In genomic region chr15:88505491-88506119, GRCm38 (mm10) we compare ENCODE assay signal across 24 mouse cellular contexts.
DNase-seq lines count a peak whose midpoint lies in the region; ATAC-seq lines count a peak whose summit lies in the region.
"Had no signal": no experiment of that assay in that cellular context is flagged by ENCODE, and none has a peak within 500 bp of the region (broad histone marks: within the 10 kb centered on the region; RNA-seq: fewer than 3 reads in every experiment).

No protein-coding gene starts in this region.

- H3K4me2 ChIP-seq in hindbrain, embryonic 14.5 days (replicated peaks), result no peak overlapping the region
- H3K4me2 ChIP-seq in hindbrain, embryonic 11.5 days (replicated peaks; ENCODE audit: low read depth, low read length), result no peak overlapping the region
- H3K4me2 ChIP-seq: embryonic facial prominence, embryonic 15.5 days; forebrain, embryonic 15.5 days; heart, embryonic 11.5 days; heart, embryonic 15.5 days had no signal

- no peak; the same call in 1 of the 2 replicates for ATAC-seq in hindbrain, embryonic 14.5 days (ENCODE audit: low FRiP score)
- no peak for ATAC-seq in hindbrain, embryonic 11.5 days (ENCODE audit: low FRiP score)
- ATAC-seq: CD4-positive, CD25-positive, alpha-beta regulatory T cell, adult 4 months; forebrain, embryonic 15.5 days had no signal

- H3K9me3 ChIP-seq in hindbrain, embryonic 14.5 days (ENCODE audit: control insufficient read depth, low read length), result no peaks in the 10 kb centered on the region
- no peaks in the 10 kb centered on the region for H3K9me3 ChIP-seq in hindbrain, embryonic 11.5 days (ENCODE audit: control insufficient read depth, low read length)
- H3K9me3 ChIP-seq: embryonic facial prominence, embryonic 15.5 days; forebrain, embryonic 10.5 days; forebrain, embryonic 15.5 days; heart, embryonic 15.5 days had no signal

- no peak overlapping the region for H3K27ac ChIP-seq in hindbrain, embryonic 14.5 days
- H3K27ac ChIP-seq in hindbrain, embryonic 11.5 days (ENCODE audit: low read depth, low read length), result no peak overlapping the region
- H3K27ac ChIP-seq: embryonic facial prominence, embryonic 15.5 days; forebrain, embryonic 10.5 days; forebrain, embryonic 15.5 days; heart, adult 2 months; heart, embryonic 15.5 days had no signal

- H3K4me1 ChIP-seq in hindbrain, embryonic 14.5 days (replicated peaks; ENCODE audit: control insufficient read depth, insufficient read depth, low read length), result no peaks in the 10 kb centered on the region
- no peaks in the 10 kb centered on the region for H3K4me1 ChIP-seq in hindbrain, embryonic 11.5 days (replicated peaks; ENCODE audit: control insufficient read depth, insufficient read depth, low read length)
- H3K4me1 ChIP-seq: embryonic facial prominence, embryonic 15.5 days; forebrain, embryonic 10.5 days; heart, embryonic 15.5 days had no signal

- no peaks in the 10 kb centered on the region for H3K27me3 ChIP-seq in hindbrain, embryonic 14.5 days (ENCODE audit: control insufficient read depth, insufficient read depth, low read length)
- no peaks in the 10 kb centered on the region for H3K27me3 ChIP-seq in hindbrain, embryonic 11.5 days (ENCODE audit: control insufficient read depth, insufficient read depth, low read length)
- H3K27me3 ChIP-seq: embryonic facial prominence, embryonic 15.5 days; forebrain, embryonic 15.5 days; heart, embryonic 15.5 days had no signal

- no peak overlapping the region for H3K4me3 ChIP-seq in hindbrain, embryonic 14.5 days (replicated peaks; ENCODE audit: low read length)
- no peak overlapping the region for H3K4me3 ChIP-seq in hindbrain, embryonic 11.5 days (ENCODE audit: low read depth, low read length)
- H3K4me3 ChIP-seq: embryonic facial prominence, embryonic 15.5 days; erythroblast, embryonic 14.5 days; forebrain, embryonic 10.5 days; forebrain, embryonic 15.5 days; heart, adult 2 months; heart, embryonic 15.5 days had no signal

- no peaks in the 10 kb centered on the region for H3K36me3 ChIP-seq in hindbrain, embryonic 14.5 days (replicated peaks; ENCODE audit: control insufficient read depth, insufficient read depth)
- H3K36me3 ChIP-seq in hindbrain, embryonic 11.5 days (ENCODE audit: control insufficient read depth, insufficient read depth, low read length), result no peaks in the 10 kb centered on the region
- H3K36me3 ChIP-seq: embryonic facial prominence, embryonic 15.5 days; forebrain, embryonic 10.5 days; forebrain, embryonic 15.5 days; G1E; heart, embryonic 15.5 days had no signal

- peak; percentile 20 for DNase-seq in cerebellum, adult 9-11 months
- DNase-seq in cerebellum, adult 9-10 months, result no peak
- peak; percentile 52 for DNase-seq in hindbrain, embryonic 14.5 days (ENCODE audit: low spot score)
- DNase-seq in hindbrain, embryonic 11.5 days (ENCODE audit: low spot score), result no peak
- peak; percentile 61 for DNase-seq in left cerebral cortex, postnatal 4 days
- DNase-seq in left cerebral cortex, adult 18-20 months (ENCODE audit: low spot score in 2 of 2), result no peak
- peak; percentile 18 for DNase-seq in retina, postnatal 1 day
- no peak for DNase-seq in retina, embryonic 14.5 days (ENCODE audit: low spot score)
- DNase-seq: adrenal gland, postnatal 10 days; B cell, adult 2 months; cerebellum, adult 8-10 months; embryo, embryonic 11 days; gastrocnemius, postnatal 10 days; heart, postnatal 14 days; kidney, adult 11 months had no signal

- intact Hi-C loops in left cerebral cortex, postnatal 4 days (cut with DNase I), result no loop called here

- WGBS in hindbrain, embryonic 14.5 days, result 44% methylated on average over 13 of the region's 13 CpGs
- WGBS in hindbrain, embryonic 11.5 days, result 82% methylated on average over 13 of the region's 13 CpGs

- no peak overlapping the region for H3K9ac ChIP-seq in hindbrain, embryonic 14.5 days
- H3K9ac ChIP-seq in hindbrain, embryonic 11.5 days (ENCODE audit: low read depth, low read length), result no peak overlapping the region
- H3K9ac ChIP-seq: embryonic facial prominence, embryonic 15.5 days; forebrain, embryonic 15.5 days; heart, embryonic 15.5 days had no signal

Comparison
In these comparisons a context has a peak if more than half of its experiments do, and no peak if none do; other contexts are left out.
1. DNase-seq: peak in cerebellum, adult 9-11 months (single experiment), hindbrain, embryonic 14.5 days (single experiment), left cerebral cortex, postnatal 4 days (single experiment) and retina, postnatal 1 day (single experiment); none in cerebellum, adult 9-10 months (single experiment), hindbrain, embryonic 11.5 days (single experiment), left cerebral cortex, adult 18-20 months (0 of 2) and retina, embryonic 14.5 days (single experiment).